Mouse (Mus musculus): ENCODE results near the gene Asrgl1.
A peak's percentile ranks its signal among the peaks of the same experiment; 100 is the strongest.

The Asrgl1 gene

DNA sequence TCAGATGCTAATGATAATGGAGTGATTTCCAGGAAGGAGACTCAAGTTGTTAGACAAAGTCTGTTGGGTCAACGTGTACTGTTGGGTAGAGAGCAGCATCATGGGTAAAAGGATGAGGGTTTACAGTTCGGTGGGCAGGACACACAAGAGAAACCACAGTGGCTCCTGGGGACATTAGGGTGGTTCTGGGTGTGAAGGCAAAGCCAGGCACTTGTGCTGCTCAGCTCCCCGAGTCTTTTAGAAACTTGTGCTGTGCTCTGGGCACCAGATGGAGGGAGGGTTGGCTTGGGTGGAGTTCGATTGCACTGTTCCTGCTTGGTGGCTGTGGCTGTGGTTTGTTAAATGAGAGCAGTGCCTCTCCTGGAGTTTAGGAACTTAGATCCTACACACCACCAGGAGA lies 31.4 kb downstream of the Asrgl1 start:
- peak; percentile 87 for DNase-seq

DNA sequence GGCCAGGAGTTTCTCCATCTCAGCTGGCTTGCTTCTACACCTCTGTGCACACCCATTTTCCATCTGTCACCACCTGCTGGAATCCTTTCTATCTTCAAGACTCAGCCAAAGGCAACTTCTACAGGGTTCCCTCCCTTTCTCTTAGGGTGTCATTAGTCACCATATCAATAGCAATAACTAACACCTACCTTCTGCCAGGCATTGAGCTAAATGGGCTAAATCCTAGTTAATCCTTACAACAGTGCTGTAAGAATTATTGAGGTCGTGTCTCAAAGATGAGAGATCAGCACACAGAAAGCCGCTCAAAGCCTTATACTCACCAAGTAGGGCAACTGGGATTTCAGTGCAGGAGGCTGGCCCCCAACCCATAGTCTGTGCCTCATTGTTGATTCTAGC lies 34.4 kb downstream of the Asrgl1 start:
- DNase-seq, result no peak

DNA sequence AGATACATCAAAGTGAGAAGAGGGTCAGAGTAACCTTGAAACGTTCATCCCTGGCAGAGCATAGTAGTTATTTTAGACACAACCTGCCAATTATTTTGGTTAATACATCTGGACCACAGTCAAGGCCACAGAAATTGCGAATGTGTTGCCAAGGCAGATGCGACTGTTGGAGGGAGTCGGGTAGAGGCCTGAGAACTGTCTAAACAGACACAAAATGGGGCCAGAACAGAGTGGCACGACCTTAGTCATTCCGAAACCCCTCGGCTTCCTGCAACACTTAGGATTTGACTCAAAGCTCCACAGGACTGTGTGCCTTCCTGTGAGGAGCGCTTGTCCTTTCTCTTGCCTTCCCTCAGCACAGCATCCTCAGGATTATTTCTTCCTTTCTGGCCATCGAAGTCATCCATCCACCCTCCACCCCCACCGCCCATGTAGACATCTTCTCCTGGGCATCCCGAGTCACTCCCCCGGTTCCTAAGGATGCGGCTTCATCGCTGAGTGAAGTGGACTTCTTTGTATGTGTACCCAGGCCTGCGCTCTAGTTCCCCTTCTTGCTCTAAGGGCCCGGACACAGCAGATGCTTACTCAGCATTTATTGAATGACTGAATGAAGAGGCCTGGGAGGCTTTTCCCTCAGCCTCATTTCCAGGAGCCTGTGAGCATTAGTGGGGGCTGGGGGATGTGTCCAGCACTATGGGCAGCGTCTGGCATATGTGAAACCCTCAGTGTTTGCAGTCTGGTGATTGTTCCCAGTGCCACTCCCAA lies 35.0 kb downstream of the Asrgl1 start:
- DNase-seq, result peak; percentile 89

DNA sequence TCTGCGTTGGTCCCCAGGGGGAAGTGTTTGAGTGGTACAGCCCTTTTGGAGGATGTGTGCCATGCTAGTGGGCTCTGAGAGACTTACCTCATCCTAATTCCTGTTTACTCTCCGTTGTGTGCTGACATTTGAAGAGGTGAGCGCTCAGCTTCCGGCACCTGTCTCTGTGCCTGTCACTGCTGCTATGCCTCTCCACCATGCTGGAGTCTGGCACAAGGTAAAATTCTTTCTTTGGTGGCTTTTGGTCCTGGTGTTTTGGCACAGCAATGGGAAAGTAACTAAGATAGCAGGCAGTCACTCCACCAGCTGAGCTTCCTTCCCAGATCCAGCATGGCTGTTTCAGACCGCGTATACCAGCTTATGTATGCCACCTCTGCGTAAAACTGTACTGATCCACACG lies 35.7 kb downstream of the Asrgl1 start:
- DNase-seq, result peak; percentile 74

DNA sequence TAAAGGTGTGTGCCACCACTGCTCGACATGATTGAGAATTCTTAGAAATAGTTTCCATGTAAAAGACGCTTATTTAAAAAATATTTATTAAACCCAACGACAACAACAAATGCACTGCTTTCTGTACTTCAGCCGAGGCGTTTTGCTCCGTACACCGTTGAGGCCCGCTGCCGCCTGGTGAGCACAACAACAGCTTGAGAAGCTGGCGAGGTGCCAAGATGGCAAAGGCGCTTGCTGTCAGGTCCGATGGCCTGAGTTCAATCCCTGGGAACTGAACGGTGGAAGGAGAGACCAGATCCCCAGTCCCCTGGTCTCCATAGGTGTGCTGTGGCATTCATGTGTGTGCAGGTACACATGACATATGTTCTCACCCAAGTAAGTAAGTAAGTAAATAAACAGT lies 38.0 kb downstream of the Asrgl1 start:
- peak; percentile 86 for DNase-seq

DNA sequence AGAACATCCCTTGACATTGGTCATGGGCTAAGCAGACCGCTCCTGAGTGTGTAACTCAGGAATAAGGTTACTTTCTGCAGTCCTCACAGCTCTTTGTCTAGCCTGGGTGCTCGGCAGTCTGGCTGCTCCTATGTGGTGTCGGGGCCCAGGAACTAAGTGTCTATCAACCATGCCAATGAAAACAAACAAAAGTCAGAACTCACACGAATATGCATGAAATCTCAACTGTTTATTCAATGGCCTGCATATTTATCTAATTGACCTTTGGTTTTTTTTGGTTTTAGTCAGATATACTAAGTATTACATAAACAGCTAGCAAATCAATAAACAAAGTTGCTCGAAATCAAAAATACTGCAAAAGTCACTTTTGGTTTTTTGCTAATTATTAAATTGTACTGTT lies 40.3 kb downstream of the Asrgl1 start:
- DNase-seq, result no peak

DNA sequence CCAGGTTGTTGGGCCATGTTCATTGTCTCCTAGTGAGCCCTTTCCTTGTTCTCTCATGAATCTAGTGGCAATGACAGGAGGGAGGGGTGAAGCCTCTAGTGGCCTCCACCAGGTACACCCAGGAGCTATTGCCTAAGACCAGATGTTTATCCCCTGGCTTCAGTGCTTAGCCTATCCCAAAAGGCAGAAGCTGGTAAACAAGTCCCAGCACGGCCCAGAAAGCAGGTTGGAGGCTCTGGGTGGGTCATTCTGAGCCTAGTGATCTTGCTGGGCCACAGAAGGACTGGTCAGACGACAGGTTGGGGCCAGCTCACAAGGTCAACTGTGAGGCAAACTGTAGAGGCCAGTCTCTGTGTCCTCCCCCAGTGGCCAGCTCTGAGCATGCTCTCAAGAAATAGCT lies 44.7 kb downstream of the Asrgl1 start:
- DNase-seq, result no peak

DNA sequence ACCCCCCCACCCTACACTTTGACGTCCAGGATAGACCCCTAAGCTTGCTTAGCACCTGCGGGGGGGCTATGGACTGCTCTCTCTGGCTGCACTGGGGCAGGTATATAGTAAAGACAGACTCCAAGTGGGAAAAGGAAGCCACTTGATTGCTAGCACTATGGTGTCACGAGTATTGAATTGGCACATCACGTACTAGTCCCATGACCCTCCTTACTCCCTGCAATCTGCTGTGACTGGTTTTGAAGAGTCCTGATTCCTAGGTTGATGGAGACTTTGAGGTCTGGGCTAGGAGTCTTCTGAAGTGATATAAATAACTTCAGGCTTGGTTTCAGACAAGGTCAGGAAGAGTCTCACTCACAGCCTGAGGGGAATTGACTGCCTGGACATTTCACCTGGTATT lies 45.2 kb downstream of the Asrgl1 start:
- no peak for DNase-seq

DNA sequence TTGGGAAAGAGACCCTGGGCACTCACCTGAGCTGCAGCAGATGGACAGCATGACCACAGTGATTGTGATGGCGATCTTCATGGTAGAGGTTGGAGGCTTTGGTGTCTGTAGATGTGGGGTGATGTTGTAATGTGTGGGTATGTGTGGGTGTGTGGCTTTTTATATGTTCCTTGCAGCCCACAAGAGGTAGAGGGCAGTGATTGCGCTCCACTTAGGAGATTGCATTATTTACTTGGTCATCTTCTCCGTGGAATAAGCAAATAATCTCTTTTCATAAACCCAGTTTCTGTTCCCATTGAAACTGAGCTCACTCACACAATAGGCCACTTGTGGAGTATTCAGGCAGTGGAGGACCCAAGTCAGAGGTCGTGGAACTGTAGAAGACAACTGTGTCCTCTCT lies 47.6 kb downstream of the Asrgl1 start, which contains the start of gene Scgb1a1:
Scgb1a1 (minus strand) TSS at position 138 of the 400 bp plus-strand sequence.
- DNase-seq, result no peak

DNA sequence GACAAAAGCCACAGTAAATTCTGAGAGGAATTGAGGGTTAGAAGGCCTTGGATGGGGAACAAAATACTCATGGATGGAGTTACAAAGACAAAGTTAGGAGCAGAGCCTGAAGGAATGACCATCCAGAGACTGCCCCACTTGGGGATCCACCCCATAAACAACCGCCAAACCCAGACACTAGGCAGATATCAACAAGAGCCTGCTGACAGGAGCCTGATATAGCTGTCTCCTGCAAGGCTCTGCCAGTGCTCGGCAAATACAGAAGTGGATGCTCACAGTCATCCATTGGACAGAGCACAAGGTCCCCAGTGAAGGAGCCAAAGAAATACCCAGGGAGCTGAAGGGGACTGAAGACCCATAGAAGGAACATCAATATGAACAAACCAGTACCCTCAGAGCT lies 51.5 kb downstream of the Asrgl1 start:
- DNase-seq, result peak; percentile 95

DNA sequence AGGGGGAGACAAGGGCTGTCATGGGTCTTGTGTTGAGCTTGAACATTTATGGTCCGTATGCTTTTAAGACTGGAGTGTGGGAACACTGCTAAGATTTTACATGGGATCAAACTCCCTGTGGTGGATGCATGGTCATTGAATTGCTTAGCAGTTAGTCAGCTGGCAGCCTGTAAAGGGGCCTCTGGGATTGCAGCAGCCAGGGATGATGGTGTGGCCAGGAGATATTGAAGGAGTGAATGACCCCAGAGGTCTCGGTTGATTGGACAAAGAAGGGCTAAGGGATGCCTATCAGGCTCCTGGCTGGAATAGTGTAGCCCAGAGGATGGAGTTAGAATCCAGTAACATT lies 52.5 kb downstream of the Asrgl1 start:
- no peak for DNase-seq

DNA sequence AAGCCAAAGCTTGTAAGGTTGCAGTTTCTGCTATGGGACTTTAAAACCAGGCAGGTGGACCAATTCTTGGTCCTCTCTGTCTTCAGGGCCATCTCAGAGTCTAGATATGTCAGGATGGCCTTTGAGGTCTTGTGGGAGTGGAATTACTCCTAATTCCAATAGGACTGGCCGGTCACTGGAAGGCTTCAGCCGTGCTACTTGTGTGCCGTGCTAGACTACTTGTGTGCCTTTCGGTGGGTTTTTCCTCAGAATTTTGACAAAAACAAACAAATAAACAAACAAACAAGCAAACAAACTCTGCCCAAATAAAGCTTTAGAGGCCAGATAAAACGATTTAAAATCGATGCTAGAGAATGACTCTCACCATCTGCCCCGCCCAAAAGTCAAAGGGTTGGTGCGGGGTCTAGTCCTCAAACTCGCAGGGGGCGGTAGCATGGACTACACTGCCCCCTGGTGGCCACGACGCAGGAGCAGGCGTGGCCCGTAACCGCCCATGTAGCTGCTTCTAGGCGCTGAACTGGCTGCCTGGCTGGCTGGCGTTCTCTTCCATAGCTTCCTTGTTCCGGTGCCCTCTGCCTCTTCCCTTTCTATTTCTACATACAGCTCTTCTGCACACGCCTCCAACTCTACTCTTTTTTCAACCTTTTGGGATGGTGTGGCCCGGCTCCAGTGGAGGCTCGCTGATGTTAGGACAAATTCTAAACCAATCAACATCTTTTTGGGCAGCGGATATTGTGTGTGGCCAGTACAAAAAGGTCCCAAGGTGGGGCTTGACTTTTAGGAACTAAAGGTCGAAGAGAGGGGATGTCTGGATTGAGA lies 53.0 kb downstream of the Asrgl1 start:
- peak; percentile 99 for DNase-seq

DNA sequence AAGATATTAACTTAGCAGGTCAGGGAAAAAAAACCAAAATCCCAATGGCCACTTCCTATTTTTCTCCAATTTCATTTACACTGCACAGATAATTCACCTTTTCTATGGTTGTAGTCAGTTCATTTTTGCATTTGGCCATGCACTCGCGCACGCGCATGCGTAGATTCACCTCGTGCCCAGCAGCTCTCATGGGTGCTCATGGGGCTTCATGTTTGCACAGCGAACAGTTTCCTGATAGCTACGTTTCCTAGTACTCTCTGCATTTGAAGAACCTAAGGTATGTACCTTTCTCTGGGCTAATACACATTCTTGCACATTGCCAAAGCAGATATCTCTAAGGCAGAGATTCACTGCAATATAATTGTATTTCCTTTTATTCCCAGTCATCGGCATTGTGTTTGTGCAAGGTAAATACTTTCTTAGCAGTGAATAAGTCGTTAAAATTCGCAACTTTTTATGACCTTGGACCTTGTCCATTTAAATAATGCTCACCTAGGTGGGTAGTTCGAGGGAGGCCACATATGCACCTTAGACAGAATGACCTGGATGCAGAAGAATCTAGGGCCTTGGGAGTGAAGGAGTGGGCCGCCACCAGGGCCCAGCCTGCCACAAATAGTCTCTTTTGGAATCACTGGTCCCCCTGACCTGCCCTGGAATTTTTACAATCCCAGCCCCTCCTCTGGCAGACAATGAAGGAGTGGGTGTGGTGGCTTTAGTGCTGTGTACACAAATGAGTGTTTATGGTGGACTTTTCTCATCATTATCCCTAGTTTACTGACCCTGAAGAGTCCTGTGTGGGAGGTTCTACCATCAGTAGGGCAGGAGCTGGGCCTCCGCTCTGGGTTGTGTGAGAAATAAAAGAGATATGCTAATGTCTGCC lies 53.9 kb downstream of the Asrgl1 start:
- DNase-seq, result peak; percentile 91

DNA sequence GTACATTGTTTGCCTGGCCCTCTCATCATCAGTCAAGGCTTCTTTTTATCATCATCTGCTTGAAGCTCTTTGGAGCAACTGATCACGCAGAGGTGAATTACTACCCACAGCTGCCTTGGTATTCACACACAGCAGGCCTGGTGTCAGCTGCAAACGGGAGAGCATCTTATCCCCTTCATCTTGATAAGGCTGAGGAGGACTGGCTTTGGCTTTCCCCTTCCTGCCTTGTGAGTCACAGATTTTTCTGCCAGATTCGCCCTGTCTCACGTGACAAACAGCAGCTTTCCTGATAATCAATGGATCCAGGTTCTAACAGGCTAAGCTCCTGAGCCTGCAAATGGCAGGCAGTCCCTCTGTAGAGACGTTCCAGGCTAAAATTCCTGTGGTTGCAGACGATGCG lies 55.5 kb downstream of the Asrgl1 start:
- peak; percentile 94 for DNase-seq

DNA sequence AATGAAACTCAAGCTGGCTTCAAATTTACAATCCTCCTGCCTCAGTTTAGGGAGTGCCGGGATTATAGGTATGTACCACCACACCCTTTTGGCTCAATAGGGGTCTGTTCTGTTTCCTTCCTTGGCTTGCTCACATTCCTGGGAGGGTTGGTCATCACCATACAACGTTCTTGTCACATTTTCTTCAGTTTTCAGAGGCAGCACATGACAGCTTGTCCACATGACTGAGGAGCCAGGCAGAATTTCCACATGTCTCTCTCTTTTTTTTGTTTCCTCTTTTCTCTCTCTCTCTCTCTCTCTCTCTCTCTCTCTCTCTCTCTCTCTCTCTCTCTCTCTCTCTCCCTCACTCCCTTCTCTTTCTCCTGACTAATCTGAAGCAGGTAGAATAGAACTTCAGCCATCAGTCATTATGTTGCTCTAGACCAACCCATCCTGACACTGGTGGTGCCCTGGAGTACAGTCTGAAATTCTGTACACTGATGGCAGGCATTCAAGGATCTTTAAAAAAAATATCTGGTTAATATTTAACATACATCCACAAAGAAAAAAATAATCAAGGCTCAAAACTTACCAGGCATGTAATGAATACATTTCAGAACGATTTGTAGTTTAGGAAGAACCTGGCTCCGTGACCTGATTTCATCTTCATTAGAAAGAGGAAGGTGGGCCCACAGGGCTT lies 58.3 kb downstream of the Asrgl1 start:
- no peak for DNase-seq

DNA sequence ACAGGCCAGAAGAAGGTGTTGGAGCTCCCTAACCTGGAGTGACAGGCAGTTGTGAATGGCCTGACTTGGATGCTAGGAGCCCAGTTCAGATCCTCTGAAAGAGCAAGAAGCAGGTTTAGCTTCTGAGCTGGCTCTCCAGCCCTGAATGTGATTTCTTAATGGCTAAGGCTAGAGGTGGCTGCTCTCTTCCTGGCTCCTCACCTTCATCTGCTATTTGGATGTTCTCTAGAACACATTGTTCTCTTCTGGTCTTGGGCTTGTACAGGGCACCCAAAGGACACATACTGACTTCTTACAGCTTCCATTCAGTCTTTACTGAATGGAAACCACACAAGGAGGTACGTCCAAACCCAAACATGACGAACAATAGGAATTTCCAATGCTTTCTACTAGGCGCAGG lies 59.4 kb downstream of the Asrgl1 start:
- peak; percentile 93 for DNase-seq

DNA sequence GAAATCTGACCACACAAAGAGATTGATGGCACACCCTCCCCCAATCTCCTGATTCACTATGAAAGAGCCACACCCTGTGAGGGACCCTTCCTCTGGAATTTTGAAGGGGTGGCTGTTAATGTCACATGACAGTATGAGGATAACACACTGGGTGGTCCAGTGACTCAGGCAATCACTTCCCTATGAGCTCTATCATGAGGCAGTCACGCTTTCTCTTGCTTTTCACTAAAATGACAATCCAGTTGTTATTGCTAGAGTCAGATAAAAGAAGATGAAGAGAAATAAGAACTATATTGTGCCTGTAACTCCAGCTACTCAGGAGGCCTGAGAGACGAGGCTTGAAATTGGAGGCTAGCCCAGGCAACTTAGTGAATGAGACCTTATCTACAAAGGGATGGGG lies 59.9 kb downstream of the Asrgl1 start:
- no peak for DNase-seq

DNA sequence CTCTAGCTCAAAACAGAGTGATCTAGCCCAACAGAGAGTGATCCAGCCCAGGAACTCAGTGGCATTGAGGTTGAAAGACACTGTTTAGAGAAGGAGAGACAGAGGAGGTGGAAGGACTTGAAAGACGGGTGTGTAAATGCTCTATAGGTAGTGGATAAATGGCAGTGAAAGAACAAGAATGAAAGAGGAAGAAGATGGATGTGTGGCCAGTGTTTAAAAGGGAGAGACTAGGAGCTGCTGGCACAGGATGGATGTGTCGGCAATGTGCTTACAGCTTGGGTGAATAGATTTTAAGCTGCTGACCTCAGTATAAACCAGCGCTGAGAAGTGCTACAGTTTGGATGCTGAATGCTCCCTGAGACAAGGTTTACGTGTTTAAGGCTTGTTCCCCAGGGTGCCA lies 61.0 kb downstream of the Asrgl1 start:
- no peak for DNase-seq

DNA sequence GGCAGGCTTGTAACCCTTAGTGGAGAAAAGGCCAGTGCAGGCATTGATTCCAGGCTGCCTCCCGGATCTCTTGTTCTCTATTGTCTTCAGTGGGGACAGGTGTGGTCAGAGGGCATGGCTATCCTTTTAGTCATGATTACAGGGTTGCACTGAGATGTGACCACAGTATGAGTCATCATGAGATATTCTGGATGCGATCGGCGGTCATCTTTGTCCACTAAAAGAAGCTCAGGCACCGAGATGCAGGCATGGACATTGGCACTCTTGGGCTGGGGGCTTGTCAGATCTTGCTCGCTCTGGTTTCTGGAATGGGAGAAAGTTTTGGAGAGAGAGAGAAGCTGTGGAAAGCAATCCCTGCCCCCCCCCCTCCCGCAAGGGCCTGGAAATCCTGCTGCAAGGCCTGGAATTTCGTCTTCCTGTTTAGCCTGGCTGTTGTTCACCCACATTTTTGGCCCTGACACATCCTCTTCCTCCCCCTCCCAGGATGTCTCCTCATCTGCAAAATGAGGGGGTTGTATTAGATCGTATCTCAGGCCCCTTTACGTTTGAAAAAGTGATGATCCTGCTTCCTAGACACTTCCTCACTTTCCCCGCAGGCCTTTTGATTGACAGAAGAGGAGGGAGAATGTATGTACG lies 61.5 kb downstream of the Asrgl1 start:
- DNase-seq, result peak; percentile 98

DNA sequence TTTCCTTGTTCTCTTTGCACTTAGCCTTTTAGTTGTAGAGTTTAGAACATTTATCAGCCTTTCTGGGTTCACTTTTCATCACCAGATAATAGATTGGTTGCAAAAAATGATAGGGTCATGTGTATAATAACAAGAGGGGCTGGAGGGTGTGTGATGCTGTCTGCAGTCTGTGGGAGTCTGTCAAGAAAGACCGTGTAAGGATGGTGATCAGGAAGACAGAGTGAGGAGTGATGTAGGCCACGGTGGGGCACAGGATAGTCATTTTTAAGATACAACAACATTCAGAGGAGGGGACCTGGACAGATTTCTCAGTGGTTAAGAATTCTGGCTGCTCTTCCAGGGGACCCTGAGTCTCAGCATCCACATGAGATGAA lies 63.3 kb downstream of the Asrgl1 start:
- no peak for DNase-seq

DNA sequence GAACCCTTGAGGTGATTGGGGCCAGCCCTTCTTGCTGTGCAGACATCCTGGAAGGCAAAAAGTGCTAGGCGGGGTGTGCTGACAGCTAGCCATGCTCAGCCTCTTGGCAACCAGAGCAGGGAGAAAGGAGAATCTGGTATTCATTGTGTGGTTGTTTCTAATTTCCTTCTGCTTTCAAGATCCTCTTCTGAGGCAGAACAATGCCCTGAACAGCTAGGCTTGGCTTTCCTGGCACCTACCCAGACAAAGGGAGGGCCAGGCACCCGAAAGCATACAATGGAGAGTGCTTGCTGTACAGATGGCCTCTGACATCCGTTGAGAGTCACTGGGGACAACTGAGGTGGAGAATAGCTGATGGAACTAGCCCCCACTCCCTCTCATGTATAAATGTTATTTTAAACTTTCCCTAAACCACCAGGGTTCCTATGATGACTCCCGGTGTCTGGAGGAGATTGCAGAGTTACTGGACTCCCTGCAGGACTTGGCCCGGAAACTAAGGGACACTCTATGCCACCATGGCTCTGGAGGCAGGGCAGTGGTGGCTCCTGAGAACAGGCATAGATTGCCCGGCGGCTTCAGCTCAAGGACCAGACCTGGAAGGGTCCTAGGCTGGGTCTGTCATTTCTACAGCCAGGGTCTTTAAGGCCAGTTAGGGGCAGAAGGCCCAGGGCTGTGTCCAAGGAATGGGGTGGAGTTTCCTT lies 63.8 kb downstream of the Asrgl1 start:
- DNase-seq, result peak; percentile 99

DNA sequence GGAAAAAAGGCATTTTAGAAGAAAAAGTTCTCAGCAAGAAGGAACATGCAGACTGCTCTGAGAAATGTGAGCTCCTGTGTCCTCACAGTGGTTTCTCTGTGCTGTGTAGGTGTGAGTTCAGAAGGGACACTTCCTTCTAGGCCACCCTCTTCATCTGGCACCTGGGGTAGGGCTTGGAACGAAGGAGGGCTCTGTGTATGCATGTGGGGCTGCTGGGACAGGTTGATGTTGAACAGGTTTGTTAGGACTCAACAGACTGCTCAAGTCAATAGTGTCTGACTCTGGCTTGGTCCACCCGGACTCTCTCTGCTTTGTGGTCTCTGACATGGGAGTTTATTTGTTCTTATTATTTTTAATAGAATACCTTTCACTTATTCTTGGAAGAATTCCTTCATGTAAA lies 65.1 kb downstream of the Asrgl1 start:
- peak; percentile 89 for DNase-seq

All from heart, adult 11 months (tissue).